Mouse (Mus musculus) NIH3T3 (cell line): ENCODE results near the gene Disc1.
A peak's percentile ranks its signal among the peaks of the same experiment; 100 is the strongest.

Source experiments
- DNase-seq: peaks from one replicate; pipeline ENCODE4 v3.0.0-alpha.2; 2012; ENCODE audit warnings: low read depth

The Disc1 gene

GRCm38 (mm10) chr8:125067596-125067960 is 13.6 kb downstream of the Disc1 start:
- no peak for DNase-seq

GRCm38 (mm10) chr8:125068146-125068905 is 14.3 kb downstream of the Disc1 start:
- no peak for DNase-seq

GRCm38 (mm10) chr8:125069304-125069703 is 15.3 kb downstream of the Disc1 start:
- no peak for DNase-seq

DNA sequence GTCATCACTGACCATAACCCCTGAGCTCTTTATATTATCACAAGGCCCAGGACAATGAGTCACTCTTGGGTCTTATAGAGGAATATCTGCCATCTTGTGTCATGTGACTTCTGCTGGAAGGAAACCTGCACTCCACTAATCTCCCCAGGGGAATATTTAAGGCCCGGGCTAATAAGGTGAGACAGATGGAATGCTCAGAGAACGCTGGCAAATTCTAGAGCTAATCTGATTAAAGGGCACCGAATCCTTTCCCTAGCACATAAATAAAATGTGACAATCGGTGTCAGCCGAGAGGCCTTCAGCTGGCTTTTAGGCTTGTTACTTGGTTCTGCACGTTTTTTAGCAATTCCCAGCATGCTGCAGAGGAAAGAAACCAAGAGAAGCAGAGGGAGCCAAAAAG is 15.7 kb downstream of the Disc1 start:
- DNase-seq: no peak

- no peak for DNase-seq
Observed at GRCm38 (mm10) chr8:125074141-125074540, 20.1 kb downstream of the Disc1 start.

DNA sequence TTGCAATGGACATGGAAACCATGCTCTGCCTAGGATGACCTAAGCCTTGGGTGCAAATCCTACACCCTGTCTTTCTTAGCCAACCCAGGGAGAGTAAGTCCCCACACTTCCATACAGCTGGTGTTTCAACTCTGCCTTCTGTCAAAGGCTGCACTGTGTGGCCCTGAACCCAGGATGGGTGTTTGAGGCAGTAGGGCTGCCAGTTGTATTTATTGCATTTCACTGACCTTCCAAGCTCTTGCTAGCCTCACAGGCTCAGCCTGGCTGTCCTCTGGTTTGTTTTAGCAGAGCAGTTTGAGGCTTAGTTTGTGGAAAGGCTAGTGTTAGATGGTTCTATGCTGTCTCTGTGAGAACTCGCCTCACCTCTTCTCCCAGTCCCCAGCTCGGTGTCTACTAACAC is 20.6 kb downstream of the Disc1 start:
- DNase-seq: no peak

- DNase-seq: no peak
Observed at GRCm38 (mm10) chr8:125075389-125075788, 21.4 kb downstream of the Disc1 start.

DNA sequence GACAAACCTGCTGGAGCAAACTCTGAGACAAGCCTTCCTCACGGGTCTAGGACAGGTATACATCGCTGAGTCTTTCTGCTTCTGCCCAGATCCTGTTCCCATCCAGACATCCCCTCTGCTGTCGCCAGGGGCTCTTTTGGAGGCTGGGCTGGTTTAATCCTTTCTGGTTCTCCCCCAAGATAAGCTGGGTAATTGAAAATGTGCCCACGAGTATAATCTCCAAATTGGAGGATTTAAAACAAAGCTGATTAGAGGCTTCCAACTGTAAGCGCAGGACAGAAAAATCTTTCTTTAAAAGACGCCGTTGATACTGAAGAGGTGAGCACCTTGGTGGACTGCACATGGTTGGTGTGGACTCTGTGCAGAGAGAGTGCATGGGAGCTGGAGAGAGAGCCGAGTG is 23.3 kb downstream of the Disc1 start:
- DNase-seq: no peak

DNA sequence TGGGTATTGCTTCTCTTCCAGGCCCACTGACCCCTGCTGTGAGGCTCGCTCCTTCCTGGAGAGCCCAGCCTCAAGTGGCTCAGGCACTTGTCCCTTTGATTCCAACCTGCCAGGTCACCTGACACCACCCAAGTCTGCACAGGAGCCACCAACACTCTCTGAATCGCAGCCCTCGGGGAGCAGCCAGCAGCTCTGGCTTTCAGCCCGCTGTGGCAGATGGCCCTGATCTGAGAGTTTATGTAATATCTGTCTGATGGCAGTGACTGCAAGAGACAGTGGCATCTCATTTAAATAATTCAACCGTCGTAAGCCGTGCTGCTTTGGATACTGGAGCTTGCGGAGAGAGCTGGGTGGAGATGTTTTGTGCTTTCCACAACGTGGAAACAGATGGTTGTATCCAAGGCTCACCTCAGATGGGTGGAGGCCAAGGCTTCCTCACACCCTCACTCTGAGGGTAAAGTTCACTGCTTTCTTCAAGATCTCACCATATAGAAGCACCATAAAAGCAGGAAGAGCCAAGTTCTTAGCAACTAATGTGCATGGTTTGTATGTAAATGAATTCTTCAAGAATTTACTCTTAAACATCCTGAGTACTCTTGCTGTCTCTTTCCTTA is 24.9 kb downstream of the Disc1 start:
- DNase-seq: no peak

DNA sequence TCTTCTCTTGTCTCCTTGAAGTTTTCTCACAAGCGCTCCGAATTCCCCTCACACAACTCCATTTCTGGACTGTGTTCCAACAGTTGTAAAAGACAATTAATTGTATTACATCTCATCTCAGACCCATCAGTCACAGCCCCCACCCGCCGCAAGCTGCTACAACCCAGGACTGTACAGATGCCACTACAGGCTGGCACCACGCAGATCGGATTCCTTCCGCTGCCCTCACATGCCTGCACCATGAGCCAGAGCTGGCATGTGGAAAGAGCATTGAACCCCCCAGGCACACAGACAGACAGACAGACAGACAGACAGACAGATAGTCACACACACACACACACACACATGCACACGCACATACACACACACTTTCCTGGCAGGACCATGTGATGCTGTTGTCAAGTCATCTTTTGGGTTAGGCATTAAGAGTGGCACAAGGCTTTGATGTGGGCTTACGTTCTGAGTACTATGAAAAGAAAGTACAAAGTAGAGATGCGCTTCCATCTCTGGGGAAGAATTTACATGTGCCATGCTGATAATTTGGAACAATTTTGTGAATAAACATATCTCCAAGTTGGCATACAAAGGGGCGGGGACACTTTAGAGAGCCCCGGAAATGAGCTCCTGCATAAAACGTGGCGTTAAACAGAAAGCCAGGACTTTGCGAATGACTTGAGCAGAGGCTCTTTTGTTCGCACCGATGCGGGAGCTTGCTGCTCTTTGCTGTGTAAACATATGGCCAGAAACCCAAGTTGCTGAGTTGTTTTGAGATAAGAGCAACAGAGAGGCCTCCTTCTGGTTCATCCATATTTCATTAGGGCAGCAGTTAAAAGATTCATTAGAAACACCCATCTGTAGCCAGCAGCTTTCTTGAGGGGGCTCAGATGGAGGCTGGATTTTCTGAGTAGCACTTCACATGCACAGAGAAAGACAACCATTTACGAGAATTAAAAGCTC is 26.7 kb downstream of the Disc1 start:
- DNase-seq: no peak

DNA sequence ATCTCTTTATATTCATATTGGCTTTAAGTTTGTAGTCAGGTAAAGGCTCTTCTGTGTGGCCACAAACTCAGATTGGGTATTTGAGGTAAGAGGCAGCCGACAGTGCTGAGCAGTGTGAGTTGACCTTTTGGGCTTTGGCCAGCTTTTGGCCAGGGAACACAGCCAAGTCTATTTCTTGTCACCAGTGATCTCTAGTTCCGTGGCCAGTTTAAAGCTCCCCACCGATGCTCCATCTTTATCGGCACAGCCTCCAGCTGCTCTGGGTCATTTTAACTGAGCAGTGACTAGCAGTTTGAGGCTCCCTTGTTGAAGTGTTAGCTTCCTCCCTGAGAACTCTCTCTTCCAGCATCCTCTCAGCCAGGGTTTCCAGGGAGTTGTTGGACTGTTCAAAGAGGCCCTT is 29.8 kb downstream of the Disc1 start:
- DNase-seq: no peak

- no peak for DNase-seq
Observed at GRCm38 (mm10) chr8:125084523-125084922, 30.5 kb downstream of the Disc1 start.

- peak; percentile 27 for DNase-seq
Observed at GRCm38 (mm10) chr8:125090889-125091740, 37.1 kb downstream of the Disc1 start.

GRCm38 (mm10) chr8:125097140-125097539 is 43.1 kb downstream of the Disc1 start:
- no peak for DNase-seq

- DNase-seq: no peak
Observed at GRCm38 (mm10) chr8:125098050-125098449, 44.1 kb downstream of the Disc1 start.

- DNase-seq: no peak
Observed at GRCm38 (mm10) chr8:125102303-125102702, 48.3 kb downstream of the Disc1 start.

DNA sequence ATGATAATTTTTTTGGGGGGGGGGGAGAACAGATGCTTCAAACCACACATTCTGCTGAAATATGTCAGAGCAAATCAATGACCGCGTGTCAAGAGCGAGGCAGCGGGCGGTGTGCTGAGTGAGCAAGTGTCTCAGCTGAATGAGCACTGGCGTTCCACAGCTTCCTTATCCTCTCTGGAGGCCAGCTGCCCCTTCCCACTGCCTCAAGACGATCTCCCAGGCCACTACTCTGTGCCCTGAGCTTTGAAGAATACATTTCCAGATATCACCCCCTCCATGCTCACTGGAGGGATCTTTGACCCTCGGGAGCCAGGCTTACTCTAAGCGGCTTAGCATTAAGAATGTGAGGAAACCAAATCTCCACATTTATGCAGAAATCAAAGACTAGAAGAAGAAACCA is 59.2 kb downstream of the Disc1 start:
- no peak for DNase-seq

DNA sequence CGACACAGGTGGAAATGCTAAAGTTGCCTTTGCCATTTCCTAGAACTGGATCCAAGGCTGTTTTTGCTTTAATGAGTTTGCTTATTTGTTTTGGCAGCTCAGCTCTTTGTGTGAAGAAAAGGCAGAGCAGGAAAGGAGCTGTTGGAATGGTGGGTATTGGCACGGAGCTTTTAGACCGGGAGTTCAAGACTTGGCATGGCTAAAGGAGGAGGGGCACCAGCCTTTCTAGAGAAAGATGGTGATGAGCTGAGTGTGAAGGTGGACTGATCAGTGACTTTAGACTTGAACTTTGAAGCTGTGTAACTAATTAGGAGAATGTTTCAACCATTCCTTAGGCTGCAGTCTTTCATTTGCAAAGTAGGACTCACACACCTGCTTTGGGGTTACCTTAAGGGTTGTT is 59.8 kb downstream of the Disc1 start:
- no peak for DNase-seq

GRCm38 (mm10) chr8:125115321-125115720 is 61.3 kb downstream of the Disc1 start:
- no peak for DNase-seq

DNA sequence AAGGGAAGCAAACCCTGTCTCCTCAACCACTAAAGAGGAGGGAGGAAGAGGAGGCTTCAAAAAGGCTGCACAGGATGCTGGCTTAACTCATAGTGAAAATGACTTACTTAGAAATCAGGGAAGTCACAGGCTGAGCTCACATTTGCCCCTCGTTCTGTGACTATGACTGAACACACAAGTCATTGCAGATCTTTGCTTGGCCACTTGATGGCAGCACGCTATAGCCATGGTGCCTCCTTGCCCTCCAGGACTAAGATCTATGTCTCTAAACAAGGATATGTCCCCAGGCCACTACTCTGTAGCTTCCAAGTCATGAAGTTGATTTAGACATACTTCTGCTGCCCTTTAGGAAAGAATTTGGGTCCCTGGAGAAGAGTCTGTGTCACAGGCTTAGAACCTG is 62.6 kb downstream of the Disc1 start:
- DNase-seq: peak; percentile 77

DNA sequence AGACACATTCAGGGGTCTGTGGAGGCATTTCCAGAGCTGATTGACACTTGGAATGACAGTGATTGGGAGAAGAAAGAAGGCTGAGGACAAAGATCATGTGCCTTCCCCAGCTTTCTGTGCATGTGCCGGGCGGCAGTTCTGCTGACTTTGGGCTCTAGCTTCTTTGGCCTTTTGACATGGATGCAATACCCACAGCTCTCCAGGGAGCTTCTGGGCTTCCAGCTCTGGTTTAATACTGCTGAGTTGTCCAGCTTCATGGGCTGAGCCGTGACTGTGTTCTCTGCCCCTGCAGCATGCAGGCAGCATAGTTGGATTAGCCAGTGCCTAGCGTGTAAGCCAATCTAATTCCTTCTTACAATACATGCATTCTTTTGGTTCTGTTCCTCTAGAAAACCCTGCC is 72.5 kb downstream of the Disc1 start:
- no peak for DNase-seq

DNA sequence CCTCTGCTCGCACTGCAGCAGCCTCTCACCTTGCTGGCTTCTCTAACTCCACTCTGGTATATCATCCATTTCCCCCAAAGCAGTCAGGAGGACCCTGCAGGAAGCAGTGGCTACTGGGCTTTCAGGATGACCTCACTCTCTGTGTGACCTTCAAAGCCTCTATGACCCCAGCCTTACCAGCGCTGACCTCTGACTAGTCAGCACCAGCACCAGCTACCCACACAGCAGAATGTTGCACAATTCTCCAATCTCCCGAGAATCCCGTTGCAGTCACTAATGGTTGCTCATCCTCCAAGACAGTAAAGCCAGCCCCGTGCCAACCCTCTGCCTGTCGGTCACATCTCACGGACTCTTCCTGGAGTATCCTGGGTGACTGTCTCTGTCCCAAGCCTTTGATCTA is 73.6 kb downstream of the Disc1 start:
- no peak for DNase-seq
